Mouse (Mus musculus) lung, postnatal 4 days (tissue): ENCODE measurements around the gene Tbc1d14.

Experiments used
- DNase-seq, 2 experiments: peaks; one replicate each; pipeline ENCODE4 v3.0.0; 2021

Gene Tbc1d14

GRCm38 (mm10) chr5:36593176-36593575 lies at the start of gene Tbc1d14:
TSS of gene Tbc1d14 (minus strand) at chr5:36593276.
- DNase-seq: no peak

- no peak for DNase-seq
Observed at GRCm38 (mm10) chr5:36625612-36626011, 32.5 kb upstream of the Tbc1d14 start.

- DNase-seq: no peak
Observed at GRCm38 (mm10) chr5:36623670-36624069, 30.6 kb upstream of the Tbc1d14 start.

- DNase-seq: no peak
Observed at GRCm38 (mm10) chr5:36621058-36621449, 28.0 kb upstream of the Tbc1d14 start.

- DNase-seq: no peak
Observed at GRCm38 (mm10) chr5:36620409-36621057, 27.5 kb upstream of the Tbc1d14 start.

GRCm38 (mm10) chr5:36618890-36619289 lies 25.8 kb upstream of the Tbc1d14 start:
- DNase-seq: no peak

- DNase-seq: no peak
Observed at GRCm38 (mm10) chr5:36618356-36618755, 25.3 kb upstream of the Tbc1d14 start.

- DNase-seq: no peak
Observed at GRCm38 (mm10) chr5:36614124-36614523, 21.0 kb upstream of the Tbc1d14 start.

GRCm38 (mm10) chr5:36608939-36609499 lies 15.9 kb upstream of the Tbc1d14 start:
- no peak for DNase-seq

- peak in 1 of 2 experiments; percentile 54 for DNase-seq
Observed at GRCm38 (mm10) chr5:36603031-36603430, 10.0 kb upstream of the Tbc1d14 start.

GRCm38 (mm10) chr5:36602028-36602427 lies 9.0 kb upstream of the Tbc1d14 start:
- DNase-seq: no peak

GRCm38 (mm10) chr5:36601492-36601891 lies 8.4 kb upstream of the Tbc1d14 start:
- DNase-seq: no peak

GRCm38 (mm10) chr5:36598883-36599282 lies 5.8 kb upstream of the Tbc1d14 start:
- no peak for DNase-seq

- DNase-seq: peak in 1 of 2 experiments; percentile 26
Observed at GRCm38 (mm10) chr5:36597653-36598052, 4.6 kb upstream of the Tbc1d14 start.

- no peak for DNase-seq
Observed at GRCm38 (mm10) chr5:36596225-36596624, 3.1 kb upstream of the Tbc1d14 start.

GRCm38 (mm10) chr5:36595115-36595514 lies 2.0 kb upstream of the Tbc1d14 start:
- no peak for DNase-seq

- DNase-seq: no peak
Observed at GRCm38 (mm10) chr5:36594344-36594743, 1.3 kb upstream of the Tbc1d14 start.

- no peak for DNase-seq
Observed at GRCm38 (mm10) chr5:36590499-36590920, 2.6 kb downstream of the Tbc1d14 start.

- DNase-seq: no peak
Observed at GRCm38 (mm10) chr5:36584299-36584698, 8.8 kb downstream of the Tbc1d14 start.

GRCm38 (mm10) chr5:36581924-36582642 lies 11.0 kb downstream of the Tbc1d14 start:
- DNase-seq: peak; percentile 100

- DNase-seq: no peak
Observed at GRCm38 (mm10) chr5:36581259-36581923, 11.7 kb downstream of the Tbc1d14 start.

- no peak for DNase-seq
Observed at GRCm38 (mm10) chr5:36579967-36580366, 13.1 kb downstream of the Tbc1d14 start.

GRCm38 (mm10) chr5:36578982-36579381 lies 14.1 kb downstream of the Tbc1d14 start:
- no peak for DNase-seq

- no peak for DNase-seq
Observed at GRCm38 (mm10) chr5:36576457-36576856, 16.6 kb downstream of the Tbc1d14 start.
